Mouse (Mus musculus): ENCODE data around the gene Jsrp1.

The Jsrp1 gene

GRCm38 (mm10) chr10:80808985-80809632 is 4.2 kb downstream of the Jsrp1 start:
- ATAC-seq (ENCODE audit: low TSS enrichment) = peak; percentile 34; the same call in 1 of the 2 replicates

DNA sequence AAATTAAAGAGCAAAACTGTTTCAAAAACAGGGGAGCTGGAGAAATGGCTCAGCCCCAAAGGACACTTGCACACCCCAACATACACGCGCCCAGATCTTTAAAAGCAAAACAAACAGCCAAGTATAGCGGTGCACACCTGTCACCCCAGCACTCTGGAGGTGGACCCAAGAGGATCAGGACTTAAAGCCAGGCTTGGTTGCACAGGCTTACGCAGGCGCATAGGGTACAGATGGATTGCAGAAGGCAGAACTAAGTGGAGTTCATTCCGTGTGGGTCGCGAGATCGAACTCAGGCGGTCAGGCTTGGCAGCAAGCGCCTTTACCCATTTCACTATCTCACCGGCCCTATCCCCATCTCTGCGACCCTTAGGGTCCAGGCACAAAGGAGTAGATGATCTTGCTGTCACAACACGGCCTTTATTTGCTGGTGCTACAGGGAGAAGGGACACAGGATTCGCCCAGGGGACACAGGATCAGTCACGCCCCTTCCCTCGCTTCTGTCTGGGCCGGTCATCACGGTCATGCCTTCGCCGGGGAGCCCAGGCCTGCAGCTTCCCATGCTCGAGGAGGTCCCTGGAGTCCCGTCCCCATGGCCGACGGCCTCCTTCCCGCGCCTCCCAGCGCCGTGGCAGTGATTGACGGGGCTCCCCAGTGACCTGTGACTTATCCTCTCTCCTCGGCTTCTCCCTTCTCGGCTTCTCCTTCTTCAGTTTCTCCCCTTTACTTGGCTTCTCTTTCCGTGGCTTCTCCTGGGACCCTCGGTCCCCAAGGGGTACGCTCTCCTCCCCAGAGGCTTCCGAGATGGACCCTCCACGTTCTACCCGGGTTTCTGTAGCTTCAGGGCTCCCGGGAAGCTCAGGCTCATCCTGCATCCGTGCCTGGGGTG is 5.0 kb downstream of the Jsrp1 start:
- ATAC-seq (ENCODE audit: low TSS enrichment) = no peak

DNA sequence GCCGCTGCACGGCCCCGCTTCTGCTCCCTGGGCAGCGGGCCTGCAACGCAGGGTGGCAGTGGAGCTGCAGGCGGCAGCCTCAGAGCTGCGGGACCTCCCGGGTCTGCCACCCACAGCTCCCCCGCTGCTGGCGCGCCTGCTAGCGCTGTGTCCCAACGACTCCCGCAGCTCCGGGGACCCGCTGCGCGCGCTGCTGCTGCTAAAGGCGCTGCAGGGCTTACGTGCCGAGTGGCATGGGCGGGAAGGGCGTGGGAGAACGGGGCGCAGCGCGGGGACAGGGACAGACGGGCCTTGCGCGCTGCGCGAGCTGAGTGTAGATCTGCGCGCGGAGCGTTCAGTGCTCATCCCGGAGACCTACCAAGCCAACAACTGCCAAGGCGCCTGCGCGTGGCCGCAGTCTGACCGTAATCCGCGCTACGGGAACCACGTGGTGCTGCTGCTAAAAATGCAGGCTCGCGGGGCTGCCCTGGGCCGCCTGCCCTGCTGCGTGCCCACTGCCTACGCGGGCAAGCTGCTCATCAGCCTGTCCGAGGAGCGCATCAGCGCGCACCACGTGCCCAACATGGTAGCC is 6.2 kb downstream of the Jsrp1 start:
- peak; percentile 70 for ATAC-seq (ENCODE audit: low TSS enrichment)

GRCm38 (mm10) chr10:80806341-80807056 is 6.8 kb downstream of the Jsrp1 start:
- peak; percentile 10; the same call in 1 of the 2 replicates for ATAC-seq (ENCODE audit: low TSS enrichment)

GRCm38 (mm10) chr10:80805925-80806324 is 7.4 kb downstream of the Jsrp1 start:
- peak; percentile 35; the same call in 1 of the 2 replicates for ATAC-seq (ENCODE audit: low TSS enrichment)

DNA sequence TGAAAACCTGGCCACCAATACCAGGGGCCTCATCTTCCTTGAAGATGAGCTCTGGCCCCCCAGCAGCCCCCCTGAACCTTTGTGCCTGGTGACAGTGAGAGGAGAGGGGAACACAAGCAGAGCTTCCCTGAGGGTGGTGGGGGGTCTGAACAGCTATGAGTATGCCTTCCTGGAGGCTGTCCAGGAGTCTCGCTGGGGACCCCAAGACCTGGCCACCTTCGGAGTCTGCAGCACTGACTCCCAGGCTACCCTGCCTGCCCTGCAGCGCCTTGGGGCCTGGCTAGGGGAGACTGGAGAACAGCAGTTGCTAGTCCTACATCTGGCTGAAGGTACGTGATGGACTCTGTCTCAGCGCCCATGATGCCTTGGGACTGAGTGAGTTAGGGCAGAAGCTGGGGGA is 8.0 kb downstream of the Jsrp1 start:
- no peak for ATAC-seq (ENCODE audit: low TSS enrichment)

DNA sequence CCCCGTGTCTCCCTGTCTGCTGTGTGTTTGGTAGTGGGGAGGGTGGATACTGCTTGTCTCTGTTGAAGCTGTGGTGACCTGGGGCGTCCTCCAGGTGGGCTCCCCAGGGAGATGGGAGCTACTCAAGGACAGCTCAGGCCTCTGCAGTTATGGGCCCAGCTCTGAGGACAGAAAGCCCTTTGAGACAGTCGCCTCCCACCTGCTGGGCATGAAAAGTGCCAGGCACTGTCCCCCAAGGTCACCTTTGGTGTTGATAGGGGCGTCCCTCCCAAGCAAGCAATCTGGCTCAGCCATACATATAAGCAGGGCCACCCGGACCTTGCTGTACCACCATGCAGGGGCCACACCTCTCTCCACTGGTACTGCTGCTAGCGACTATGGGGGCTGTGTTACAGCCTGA is 8.4 kb downstream of the Jsrp1 start, which contains the start of gene Amh:
Amh (plus strand) TSS at position 328 of the 400 bp plus-strand sequence.
- ATAC-seq (ENCODE audit: low TSS enrichment) = no peak

GRCm38 (mm10) chr10:80804340-80804739 is 9.0 kb downstream of the Jsrp1 start:
- ATAC-seq (ENCODE audit: low TSS enrichment) = no peak

- ATAC-seq (ENCODE audit: low TSS enrichment) = no peak
Measured at GRCm38 (mm10) chr10:80802996-80803395, 10.3 kb downstream of the Jsrp1 start.

- no peak for ATAC-seq (ENCODE audit: low TSS enrichment)
Measured at GRCm38 (mm10) chr10:80802204-80802912, 10.9 kb downstream of the Jsrp1 start.

DNA sequence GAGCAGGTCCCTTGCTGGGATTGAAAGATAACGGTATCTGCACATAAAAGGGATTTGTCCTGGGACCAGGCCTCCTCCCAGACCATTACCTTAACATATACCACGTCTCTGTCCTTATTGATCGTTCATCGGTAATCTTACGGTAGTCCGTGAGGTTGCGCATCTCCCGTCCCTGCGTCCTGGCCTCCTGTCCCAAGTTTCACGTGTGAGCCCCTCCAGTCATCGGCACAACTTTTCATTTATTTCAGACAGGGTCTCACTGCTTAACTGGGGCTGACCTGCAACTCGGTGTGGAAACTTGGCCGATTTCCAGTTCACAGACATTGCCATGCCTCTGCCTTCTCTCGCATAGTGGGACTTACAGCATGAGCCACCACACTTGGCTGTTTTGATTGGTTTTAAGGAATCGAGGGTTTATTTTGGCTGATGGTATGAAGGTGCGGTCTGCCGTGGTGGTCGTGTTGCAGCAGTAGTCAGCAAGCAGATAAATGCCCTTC is 14.2 kb downstream of the Jsrp1 start:
- ATAC-seq (ENCODE audit: low TSS enrichment) = no peak

DNA sequence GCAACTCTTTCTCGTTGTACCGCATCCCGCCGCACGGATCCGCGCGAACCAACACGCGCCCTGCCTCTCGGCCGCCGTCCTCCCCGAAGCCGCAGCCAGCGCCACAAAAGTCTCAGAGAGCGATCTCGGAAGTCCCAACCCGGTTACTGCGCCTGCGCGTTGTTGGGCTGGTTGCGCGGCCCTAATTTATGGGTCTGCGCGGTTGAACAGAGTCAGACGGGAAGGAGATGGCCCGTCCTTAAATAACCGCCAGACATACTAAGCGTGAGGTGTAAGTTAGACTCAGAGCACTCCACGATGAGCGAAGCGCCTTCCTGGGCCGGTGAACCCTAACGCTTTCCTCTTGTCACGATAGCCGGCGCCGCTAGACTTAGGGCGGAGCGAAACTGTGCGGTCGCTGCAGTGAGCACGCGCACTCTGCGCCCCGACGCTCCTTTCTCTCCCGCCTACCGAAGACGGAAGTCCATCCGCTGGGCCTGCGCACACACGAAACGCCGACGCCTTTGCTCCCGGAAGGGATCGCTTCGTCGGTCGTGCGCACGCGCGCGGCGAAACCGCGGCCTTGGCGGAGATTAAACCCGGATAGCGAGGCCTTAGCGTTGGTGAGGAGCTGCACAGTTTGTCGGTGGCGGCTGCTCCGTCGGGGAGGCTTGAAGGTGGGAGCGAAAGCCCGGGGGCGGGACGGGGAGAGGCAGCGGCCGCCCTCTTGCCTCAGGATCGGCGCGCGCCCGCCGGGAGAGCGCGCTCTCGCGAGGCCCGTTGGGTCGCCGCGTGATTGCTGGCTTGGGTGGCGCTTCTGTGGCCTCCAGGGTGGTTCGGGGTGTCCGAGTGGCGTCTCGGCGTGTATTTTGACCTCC is 14.9 kb downstream of the Jsrp1 start, which contains the start of the genes Sf3a2 and Plekhj1:
Sf3a2 (plus strand) TSS at position 49 of the 857 bp plus-strand sequence.
Plekhj1 (minus strand) TSS at position 477 of the 857 bp plus-strand sequence.
- ATAC-seq (ENCODE audit: low TSS enrichment) = peak; percentile 87

- ATAC-seq (ENCODE audit: low TSS enrichment) = peak; percentile 28
Measured at GRCm38 (mm10) chr10:80797186-80798149, 15.8 kb downstream of the Jsrp1 start.

- no peak for ATAC-seq (ENCODE audit: low TSS enrichment)
Measured at GRCm38 (mm10) chr10:80796307-80796848, 16.9 kb downstream of the Jsrp1 start.

DNA sequence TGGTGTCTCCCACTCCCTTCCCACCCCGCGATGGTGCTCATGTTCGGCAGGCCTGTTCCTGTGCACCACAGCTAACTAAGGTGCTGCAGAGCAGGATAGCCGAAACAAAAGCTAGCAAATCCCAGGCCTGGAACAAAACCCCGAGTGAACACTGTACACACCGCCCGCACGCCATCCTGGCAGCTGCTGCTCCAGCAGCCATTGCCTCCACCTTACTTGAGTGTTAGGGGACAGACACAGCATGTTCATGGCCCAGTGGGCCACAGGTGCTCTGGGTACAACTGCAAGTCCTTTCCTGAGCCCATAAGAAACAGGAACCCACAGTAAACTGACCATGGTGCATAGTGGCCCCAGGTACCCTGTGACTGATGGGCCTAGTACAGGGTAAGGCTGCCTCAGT is 18.5 kb downstream of the Jsrp1 start:
- no peak for ATAC-seq (ENCODE audit: low TSS enrichment)

- no peak for ATAC-seq (ENCODE audit: low TSS enrichment)
Measured at GRCm38 (mm10) chr10:80793803-80794202, 19.5 kb downstream of the Jsrp1 start.

- ATAC-seq (ENCODE audit: low TSS enrichment) = no peak
Measured at GRCm38 (mm10) chr10:80793033-80793784, 20.1 kb downstream of the Jsrp1 start.

Measured in frontal cortex, adult (tissue).